Mouse (Mus musculus) kidney, postnatal 4 days (tissue): Measurements from ENCODE around the gene Marveld3.

ENCODE experiments used
- DNase-seq, 2 experiments: peaks; one replicate each; pipeline ENCODE4 v3.0.0; 2021; ENCODE audit warnings: mixed read lengths in 2 of 2

Gene Marveld3

GRCm38 (mm10) chr8:109961693-109962367 is at the start of gene Marveld3:
TSS of gene Marveld3 (minus strand) at chr8:109962203.
- peak; percentile 74 to 84 for DNase-seq

GRCm38 (mm10) chr8:110010868-110011267 is 48.9 kb upstream of the Marveld3 start:
- peak; percentile 76 to 79 for DNase-seq

- DNase-seq, result no peak
Observed at GRCm38 (mm10) chr8:110008995-110009446, 47.0 kb upstream of the Marveld3 start.

DNA sequence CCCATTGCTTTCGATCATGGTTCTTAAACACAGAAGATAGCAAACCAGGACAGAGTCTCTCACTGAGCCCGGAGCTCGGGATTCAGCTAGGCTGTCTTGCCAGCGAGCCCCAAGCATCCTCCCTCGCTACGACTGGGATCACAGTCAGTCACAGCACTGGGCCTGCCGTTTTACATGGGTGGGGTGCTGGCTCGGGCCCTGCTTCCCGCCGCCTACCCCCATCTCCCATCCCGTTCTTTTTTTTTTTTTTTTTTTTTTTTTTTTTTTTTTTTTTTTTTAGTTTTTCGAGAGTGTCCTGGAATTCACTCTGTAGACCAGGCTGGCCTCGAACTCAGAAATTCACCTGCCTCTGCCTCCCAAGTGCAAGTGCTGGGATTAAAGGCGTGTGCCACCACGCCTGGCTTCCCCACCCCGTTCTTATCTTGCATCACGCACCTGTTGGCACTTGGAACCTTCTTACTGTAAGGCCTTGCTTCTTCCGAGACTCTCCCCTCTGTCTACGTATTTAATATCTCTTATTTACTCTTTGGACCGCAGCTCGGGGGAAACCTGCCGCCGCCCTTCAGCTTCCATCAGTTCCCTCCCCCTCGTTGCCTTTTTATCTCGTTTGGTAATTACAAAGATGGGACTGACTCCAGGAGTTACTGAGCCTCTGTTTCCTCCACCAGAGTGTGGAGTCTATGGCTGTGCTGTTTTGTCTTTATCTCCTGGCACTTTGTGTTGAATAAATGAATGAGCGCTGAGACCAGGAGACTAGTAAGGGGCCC is 46.4 kb upstream of the Marveld3 start:
- no peak for DNase-seq

GRCm38 (mm10) chr8:110006312-110007023 is 44.5 kb upstream of the Marveld3 start:
- no peak for DNase-seq

DNA sequence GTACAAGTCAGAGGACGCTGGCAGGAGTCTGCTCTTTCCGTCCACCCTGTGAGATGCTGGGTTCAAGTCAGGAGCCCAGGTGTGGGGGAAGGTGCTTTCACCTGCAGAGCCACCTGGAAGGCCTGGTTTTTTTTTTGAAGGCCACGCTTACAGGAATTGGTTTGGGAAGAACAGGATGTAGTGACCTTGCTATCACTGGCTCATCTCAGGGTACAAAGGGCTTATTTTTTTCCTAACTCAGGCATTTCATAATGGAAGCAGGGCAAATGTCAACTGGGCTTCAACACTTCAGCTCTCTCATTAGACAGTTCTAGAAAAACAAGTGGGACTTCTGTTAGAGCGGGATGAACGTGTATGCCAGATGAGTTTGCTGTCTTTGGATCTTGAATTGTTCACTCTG is 42.3 kb upstream of the Marveld3 start:
- no peak for DNase-seq

DNA sequence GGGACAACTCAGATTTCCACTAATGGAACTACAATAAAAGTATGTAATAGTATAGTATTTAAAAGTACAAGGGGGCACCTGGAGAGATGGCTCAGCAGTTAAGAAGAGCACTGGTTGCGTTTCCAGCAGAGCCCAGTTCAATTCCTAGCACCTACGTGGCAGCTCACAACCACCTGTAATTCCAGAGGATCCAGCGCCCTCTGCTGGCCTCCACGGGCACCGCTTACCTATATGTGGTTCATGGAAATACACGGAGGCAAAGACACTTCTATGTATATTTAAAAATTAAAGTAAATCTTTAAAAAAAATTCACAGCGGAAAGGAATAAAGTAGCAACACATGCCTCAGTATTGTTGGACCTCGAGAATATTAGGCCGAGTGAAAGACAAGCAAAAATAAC is 41.0 kb upstream of the Marveld3 start:
- DNase-seq, result peak; percentile 37 to 52

- DNase-seq, result no peak
Observed at GRCm38 (mm10) chr8:109999974-110000373, 38.0 kb upstream of the Marveld3 start.

- no peak for DNase-seq
Observed at GRCm38 (mm10) chr8:109998066-109998465, 36.1 kb upstream of the Marveld3 start.

DNA sequence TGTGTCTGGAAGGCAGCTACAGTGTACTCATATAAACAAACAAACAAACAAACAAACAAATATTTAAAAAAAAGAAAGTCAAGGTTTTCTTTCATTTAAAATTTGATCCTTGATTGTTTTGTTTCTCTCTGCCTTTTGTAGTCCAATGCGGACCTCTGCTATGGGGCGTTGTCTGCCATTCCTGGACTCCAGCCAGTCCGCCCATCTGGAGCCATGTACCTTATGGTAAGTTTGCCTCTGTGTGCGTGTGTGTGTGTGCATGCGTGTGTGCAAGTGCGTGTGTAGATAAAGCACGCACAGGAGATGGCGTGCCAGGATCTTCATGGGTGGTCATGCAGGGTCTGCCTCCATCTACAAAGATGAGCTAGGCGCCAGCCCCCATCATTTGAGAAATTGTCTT is 35.4 kb upstream of the Marveld3 start:
- DNase-seq, result no peak

- no peak for DNase-seq
Observed at GRCm38 (mm10) chr8:109992951-109993350, 30.9 kb upstream of the Marveld3 start.

- DNase-seq, result no peak
Observed at GRCm38 (mm10) chr8:109992166-109992565, 30.2 kb upstream of the Marveld3 start.

DNA sequence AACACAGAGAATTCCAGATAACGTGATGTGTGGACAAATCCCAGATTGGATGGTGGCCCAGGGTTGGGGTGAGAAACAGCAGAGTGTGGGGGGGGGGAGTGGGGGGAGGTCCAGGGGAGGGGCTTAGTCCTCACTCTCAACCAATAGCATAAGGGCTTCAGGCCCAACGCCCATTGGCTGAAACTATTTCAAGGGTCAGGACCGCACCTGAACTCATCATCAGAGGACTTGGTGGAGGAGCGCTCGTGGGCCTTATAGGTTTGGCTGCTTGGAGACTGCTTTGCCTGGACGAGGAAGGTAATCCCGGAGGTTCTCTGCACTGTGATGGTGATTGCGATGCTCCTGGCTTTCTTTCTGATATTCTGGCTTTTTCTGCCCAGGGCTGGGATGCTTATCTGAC is 28.2 kb upstream of the Marveld3 start, which contains the start of gene Tat:
Tat (plus strand) TSS at position 214 of the 400 bp plus-strand sequence.
- DNase-seq, result no peak

- no peak for DNase-seq
Observed at GRCm38 (mm10) chr8:109989151-109989550, 27.1 kb upstream of the Marveld3 start.

DNA sequence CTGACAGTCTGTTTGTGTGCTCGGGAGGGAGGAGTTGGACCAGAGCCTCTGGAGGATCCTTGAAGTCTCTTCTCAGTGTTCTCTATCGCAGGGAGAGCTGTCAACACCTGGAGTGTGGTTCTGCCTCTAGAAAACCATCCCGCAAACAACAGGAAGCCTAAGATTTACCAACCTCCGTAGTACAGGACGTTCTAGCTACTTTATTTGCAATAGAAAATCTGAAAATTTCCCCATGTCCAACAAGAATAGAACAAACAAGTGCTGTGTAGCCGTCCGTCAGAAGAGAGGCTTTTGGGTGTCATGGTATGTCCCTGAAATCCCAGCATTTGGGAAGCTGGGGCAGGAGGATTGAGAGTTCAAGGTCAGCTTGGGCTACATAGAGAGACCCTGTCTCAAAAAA is 25.8 kb upstream of the Marveld3 start:
- DNase-seq, result no peak

GRCm38 (mm10) chr8:109986384-109986783 is 24.4 kb upstream of the Marveld3 start:
- no peak for DNase-seq

- DNase-seq, result no peak
Observed at GRCm38 (mm10) chr8:109983944-109984343, 21.9 kb upstream of the Marveld3 start.

DNA sequence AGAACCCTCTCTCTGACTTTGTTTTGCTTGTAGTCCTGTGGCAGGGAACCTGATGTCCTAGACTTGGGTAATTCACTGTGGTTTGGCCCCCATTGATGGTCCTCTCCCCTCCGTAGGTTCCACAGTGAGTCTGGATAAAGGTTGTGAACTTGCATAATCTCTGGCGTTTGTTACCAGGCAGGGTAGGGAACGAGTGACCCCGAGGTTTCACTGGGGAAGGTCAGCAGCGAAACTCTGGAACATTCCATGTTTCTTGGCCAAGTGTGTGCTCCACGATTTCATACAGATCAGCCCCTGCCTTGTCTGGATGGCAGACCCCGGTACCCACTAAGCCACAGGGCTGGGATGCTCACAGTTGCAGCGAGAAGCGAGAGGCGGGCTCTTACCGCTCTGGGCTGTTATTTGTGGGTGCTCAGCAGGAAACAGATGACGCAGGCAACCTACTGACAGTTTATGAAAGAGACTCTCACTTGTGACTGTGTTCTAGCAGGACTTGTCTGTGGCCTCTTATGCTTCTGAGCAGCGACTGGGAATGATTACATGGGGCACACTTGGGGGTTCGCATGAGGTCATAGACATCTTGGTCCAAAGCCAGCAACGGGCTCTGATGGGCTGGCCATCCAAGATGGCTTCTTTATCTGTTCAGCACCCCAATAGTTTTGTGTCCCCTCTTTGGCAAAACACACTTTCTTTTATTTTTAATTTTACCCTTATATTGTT is 20.5 kb upstream of the Marveld3 start:
- no peak for DNase-seq

DNA sequence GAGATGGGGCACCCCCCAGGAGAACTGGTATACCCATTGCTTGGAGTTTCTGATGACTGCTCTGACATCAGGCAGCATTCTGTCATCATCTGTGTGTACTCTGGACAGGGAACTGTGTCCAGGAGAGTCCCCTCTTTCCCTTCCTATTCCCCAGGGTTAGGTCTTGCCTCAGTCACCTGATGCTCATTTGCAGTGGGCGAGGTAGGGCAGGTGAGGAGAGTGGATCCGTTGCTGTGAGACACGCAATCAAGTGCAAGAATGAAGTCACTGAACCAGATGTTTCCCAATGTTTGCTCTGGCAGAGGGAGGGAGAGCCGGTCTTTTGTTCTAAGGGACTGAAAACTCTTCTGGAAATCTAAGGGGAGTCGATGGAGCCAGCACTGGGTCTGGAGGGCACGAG is 17.3 kb upstream of the Marveld3 start:
- no peak for DNase-seq

DNA sequence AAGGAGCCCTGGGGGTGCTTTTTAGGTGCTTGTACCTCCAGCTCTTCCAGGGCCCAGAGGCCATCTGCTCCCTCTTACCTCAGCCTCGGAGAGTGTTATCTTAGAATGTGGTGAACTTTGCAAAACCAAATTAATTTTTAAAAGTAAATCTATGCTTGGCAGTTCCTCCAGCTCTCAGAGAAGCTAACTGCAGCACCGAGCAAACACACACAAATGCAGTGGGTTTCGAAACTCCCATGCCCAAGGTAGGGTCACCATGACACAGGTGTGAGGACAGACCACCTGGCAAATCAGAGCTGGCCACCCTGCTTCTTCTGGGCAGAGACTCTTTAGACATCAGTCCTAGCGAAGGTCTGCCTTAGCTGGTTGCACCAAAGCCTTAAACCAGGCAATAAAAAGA is 10.9 kb upstream of the Marveld3 start:
- no peak for DNase-seq

DNA sequence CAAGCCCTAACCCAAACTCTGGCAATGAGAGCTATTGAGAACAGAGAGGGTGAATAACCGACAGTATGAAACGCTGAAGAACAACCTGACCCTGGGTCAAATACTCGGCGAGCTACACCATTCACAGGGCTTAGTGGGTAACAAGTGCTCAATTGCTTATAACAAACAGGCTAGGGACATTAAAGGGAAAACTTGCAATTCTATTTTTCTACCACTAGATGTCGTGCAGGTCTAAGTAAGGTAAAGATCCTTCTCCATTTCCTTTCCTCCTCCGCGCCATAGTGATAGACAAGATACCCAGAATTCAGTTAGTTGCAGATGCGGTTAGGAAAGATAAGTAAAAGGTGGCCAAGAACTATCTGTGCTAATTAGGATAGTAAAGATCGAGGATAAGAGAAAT is 8.3 kb upstream of the Marveld3 start:
- no peak for DNase-seq

DNA sequence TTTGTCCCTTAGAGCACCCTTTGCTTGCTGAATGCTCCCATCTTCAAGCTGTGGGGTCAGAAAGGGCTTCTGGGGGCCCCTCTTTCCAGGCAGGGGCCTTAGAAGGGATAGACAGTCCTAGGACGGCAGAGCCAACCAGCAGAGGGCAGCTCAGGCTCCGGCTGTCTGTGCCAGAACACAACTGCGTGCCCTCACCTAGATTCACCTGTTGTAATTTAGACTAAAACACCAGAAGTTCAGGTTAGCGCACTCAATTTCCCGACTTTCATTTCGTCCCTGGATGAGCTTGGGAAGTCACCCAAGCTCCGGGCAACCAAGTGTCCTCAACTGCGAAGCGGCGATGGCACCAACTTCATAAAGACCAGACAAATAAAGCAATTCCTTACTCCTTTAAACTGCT is 6.8 kb upstream of the Marveld3 start:
- DNase-seq, result no peak

DNA sequence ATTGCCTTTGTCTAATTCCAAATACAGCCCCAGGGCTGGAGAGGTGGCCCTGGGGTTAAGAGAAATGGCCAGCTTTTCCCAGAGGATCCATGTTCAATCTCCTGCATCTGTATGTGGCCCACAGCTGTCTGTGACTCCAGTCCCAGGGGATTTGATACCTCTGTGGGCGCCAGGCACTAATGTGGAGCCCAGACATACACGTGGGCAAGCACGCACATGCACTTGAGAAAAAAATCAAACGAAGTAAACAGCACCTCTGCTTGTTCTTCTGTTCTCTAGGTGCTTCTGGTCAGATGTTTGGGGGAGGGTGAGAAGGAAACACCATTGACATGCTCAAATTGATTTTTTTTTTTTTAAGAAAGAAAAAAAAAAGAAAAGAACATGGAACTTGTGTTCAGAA is 2.1 kb upstream of the Marveld3 start:
- no peak for DNase-seq
